ENCODE assay signal across 18 mouse cellular contexts in the genomic region with DNA sequence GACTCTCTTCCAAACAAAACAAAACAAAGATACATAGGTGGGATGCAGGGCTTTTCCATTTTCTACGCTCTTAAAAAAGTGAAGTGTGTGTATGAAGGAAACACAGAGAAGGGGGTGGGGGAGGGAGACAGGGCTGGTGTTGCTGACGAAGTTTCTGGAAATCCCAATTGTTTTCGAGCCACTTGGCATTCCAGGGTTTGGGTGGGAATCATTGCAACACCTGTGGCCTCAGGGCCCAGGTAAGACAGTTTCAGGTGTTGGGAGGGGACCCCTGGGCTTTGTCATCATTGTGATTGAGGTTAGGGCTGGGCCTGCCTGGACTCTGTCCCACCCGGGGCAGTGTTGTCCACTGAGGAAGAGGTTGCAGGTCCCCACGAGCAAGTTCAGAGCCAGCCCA.
A peak's percentile ranks its signal among the peaks of the same experiment; 100 is the strongest.
DNase-seq lines count a peak whose midpoint lies in the region; ATAC-seq and TF ChIP-seq lines count a peak whose summit lies in the region.
"Had no signal": no experiment of that assay in that cellular context is flagged by ENCODE, and none has a peak within 500 bp of the region (broad histone marks: within the 10 kb centered on the region; RNA-seq: fewer than 3 reads in every experiment).

No protein-coding gene starts in this region.

- H3K4me1 ChIP-seq in heart, embryonic 10.5 days = peaks cover 32% of the 10 kb centered on the region
- H3K4me1 ChIP-seq in kidney, embryonic 16.5 days (ENCODE audit: insufficient read depth, low read length) = peaks cover 16% of the 10 kb centered on the region
- 0 out of 2 replicates have a peak, but pooled peaks cover 3% of the 10 kb centered on the region for H3K4me1 ChIP-seq in kidney, adult 2 months (ENCODE audit: control insufficient read depth, insufficient read depth, low read length)
- H3K4me1 ChIP-seq in lung, embryonic 14.5 days (ENCODE audit: insufficient read depth) = peaks cover 2% of the 10 kb centered on the region; the same call in 1 of the 2 replicates
- no peaks in the 10 kb centered on the region for H3K4me1 ChIP-seq in ES-Bruce4 (ENCODE audit: control insufficient read depth, insufficient read depth, low read length)

- no peak for ATAC-seq in kidney, embryonic 16.5 days (ENCODE audit: low FRiP score, low TSS enrichment)
- ATAC-seq in lung, embryonic 14.5 days (ENCODE audit: insufficient read depth) = no peak
- ATAC-seq: CD4-positive, CD25-positive, alpha-beta regulatory T cell, adult 4 months; forebrain, postnatal 0 days had no signal

- intact Hi-C loops in heart, postnatal 36 days (cut with DNase I) = no loop called here

- no peak for TF ChIP-seq CTCF in kidney, adult 2 months (conservative IDR thresholded peaks at IDR 0.05; ENCODE audit: insufficient read depth, insufficient read length, low read depth, low read length)
- TF ChIP-seq CTCF in lung, embryonic 14.5 days (IDR thresholded peaks at IDR 0.05; ENCODE audit: low read depth) = no peak
- no peak for TF ChIP-seq CTCF in ES-Bruce4 (IDR thresholded peaks at IDR 0.05; ENCODE audit: low read depth, low read length)

- no peaks in the 10 kb centered on the region for H3K36me3 ChIP-seq in heart, embryonic 10.5 days
- no peaks in the 10 kb centered on the region for H3K36me3 ChIP-seq in kidney, embryonic 16.5 days (ENCODE audit: insufficient read depth, low read length)
- H3K36me3 ChIP-seq in kidney, adult 2 months (ENCODE audit: control insufficient read depth, insufficient read depth, low read length) = no peaks in the 10 kb centered on the region
- H3K36me3 ChIP-seq in lung, embryonic 14.5 days (ENCODE audit: insufficient read depth) = no peaks in the 10 kb centered on the region
- H3K36me3 ChIP-seq in ES-Bruce4 (ENCODE audit: control insufficient read depth, insufficient read depth, low read length, poor library complexity, severe bottlenecking) = no peaks in the 10 kb centered on the region
- H3K36me3 ChIP-seq: embryonic facial prominence, embryonic 13.5 days; forebrain, embryonic 12.5 days had no signal

- H3K27me3 ChIP-seq in heart, embryonic 10.5 days (ENCODE audit: insufficient read depth, poor library complexity, severe bottlenecking) = peaks cover 6% of the 10 kb centered on the region; the same call in 1 of the 2 replicates
- H3K27me3 ChIP-seq in kidney, embryonic 16.5 days (ENCODE audit: insufficient read depth, low read length) = no peaks in the 10 kb centered on the region
- H3K27me3 ChIP-seq in kidney, adult 2 months (replicated peaks; ENCODE audit: control insufficient read depth, insufficient read depth, low read length) = no peaks in the 10 kb centered on the region
- H3K27me3 ChIP-seq in lung, embryonic 14.5 days (ENCODE audit: insufficient read depth, low read length) = no peaks in the 10 kb centered on the region
- no peaks in the 10 kb centered on the region for H3K27me3 ChIP-seq in ES-Bruce4 (ENCODE audit: control insufficient read depth, insufficient read depth, low read length, poor library complexity, severe bottlenecking)
- H3K27me3 ChIP-seq: embryonic facial prominence, embryonic 13.5 days; forebrain, embryonic 12.5 days had no signal

- 76% methylated on average over 5 of the region's 5 CpGs for WGBS in heart, embryonic 10.5 days
- 87% methylated on average over 5 of the region's 5 CpGs for WGBS in kidney, embryonic 16.5 days
- WGBS in kidney, adult 2 months = 86% methylated on average over 5 of the region's 5 CpGs
- WGBS in lung, embryonic 14.5 days = 73% methylated on average over 5 of the region's 5 CpGs

- TF ChIP-seq EP300 in ES-Bruce4 (IDR thresholded peaks at IDR 0.05; ENCODE audit: insufficient read depth, low read depth, low read length) = 0 out of 2 replicates have a peak, but pooled peaks have one; percentile 49

- TF ChIP-seq POLR2A in kidney, adult 2 months (IDR thresholded peaks at IDR 0.05; ENCODE audit: low read depth, low read length) = no peak
- TF ChIP-seq POLR2A in ES-Bruce4 (IDR thresholded peaks at IDR 0.05; ENCODE audit: insufficient read depth, low read length) = no peak

- H3K27ac ChIP-seq in heart, embryonic 10.5 days = peak overlapping the region; percentile 31; the same call in 1 of the 2 replicates
- 0 out of 2 replicates have a peak overlapping the region, but pooled peaks have one; percentile 79 for H3K27ac ChIP-seq in kidney, embryonic 16.5 days (ENCODE audit: low read length)
- H3K27ac ChIP-seq in kidney, adult 2 months (ENCODE audit: insufficient read depth, low read depth, low read length) = no peak overlapping the region
- H3K27ac ChIP-seq in lung, embryonic 14.5 days (ENCODE audit: low read depth) = peak overlapping the region; percentile 8; the same call in 1 of the 2 replicates
- H3K27ac ChIP-seq in ES-Bruce4 (ENCODE audit: insufficient read depth, low read length) = no peak overlapping the region
- H3K27ac ChIP-seq: forebrain, embryonic 12.5 days; hindbrain, embryonic 14.5 days had no signal

- no peak overlapping the region for H3K4me2 ChIP-seq in kidney, embryonic 16.5 days (replicated peaks; ENCODE audit: low read depth, low read length)
- no peak overlapping the region for H3K4me2 ChIP-seq in lung, embryonic 14.5 days
- H3K4me2 ChIP-seq: embryonic facial prominence, embryonic 13.5 days; forebrain, embryonic 12.5 days; hindbrain, embryonic 14.5 days had no signal

- H3K9ac ChIP-seq in kidney, embryonic 16.5 days (replicated peaks; ENCODE audit: low read length) = no peak overlapping the region
- no peak overlapping the region for H3K9ac ChIP-seq in lung, embryonic 14.5 days
- no peak overlapping the region for H3K9ac ChIP-seq in ES-Bruce4 (ENCODE audit: low read depth, poor library complexity, severe bottlenecking)
- H3K9ac ChIP-seq: embryonic facial prominence, embryonic 13.5 days; forebrain, embryonic 12.5 days; forebrain, postnatal 0 days; hindbrain, embryonic 14.5 days had no signal

- no peak for DNase-seq in heart, embryonic 10.5 days (ENCODE audit: low spot score)
- no peak for DNase-seq in heart, postnatal 36 days
- DNase-seq in kidney, adult 2 months = no peak
- DNase-seq in lung, embryonic 14.5 days = no peak
- DNase-seq in lung, postnatal 4 days = no peak
- no peak for DNase-seq in cerebellum, adult 11 months
- DNase-seq: B cell, adult 2 months; cerebellum, adult 18-20 months; cerebellum, adult 9-11 months; cerebellum, postnatal 36 days; forebrain, postnatal 0 days; gastrocnemius, postnatal 14 days had no signal

- H3K4me3 ChIP-seq in heart, embryonic 10.5 days = no peak overlapping the region
- no peak overlapping the region for H3K4me3 ChIP-seq in kidney, embryonic 16.5 days (ENCODE audit: low read length)
- H3K4me3 ChIP-seq in kidney, adult 2 months (ENCODE audit: insufficient read depth, low read depth, low read length) = no peak overlapping the region
- no peak overlapping the region for H3K4me3 ChIP-seq in lung, embryonic 14.5 days (ENCODE audit: low read depth, low read length)
- no peak overlapping the region for H3K4me3 ChIP-seq in ES-Bruce4 (ENCODE audit: low read depth, low read length)
- H3K4me3 ChIP-seq: embryonic facial prominence, embryonic 13.5 days; forebrain, embryonic 12.5 days had no signal

- no peaks in the 10 kb centered on the region for H3K9me3 ChIP-seq in heart, embryonic 10.5 days
- H3K9me3 ChIP-seq in kidney, embryonic 16.5 days (ENCODE audit: low read length) = no peaks in the 10 kb centered on the region
- no peaks in the 10 kb centered on the region for H3K9me3 ChIP-seq in lung, embryonic 14.5 days (ENCODE audit: low read depth, low read length)
- H3K9me3 ChIP-seq in ES-Bruce4 (replicated peaks; ENCODE audit: control insufficient read depth, insufficient read depth, low read length, poor library complexity, severe bottlenecking) = no peaks in the 10 kb centered on the region
- H3K9me3 ChIP-seq: embryonic facial prominence, embryonic 13.5 days; forebrain, embryonic 12.5 days had no signal

Comparison
In these comparisons a context has a peak if more than half of its experiments do, and no peak if none do; other contexts are left out.
1. H3K27ac ChIP-seq: peak in heart, embryonic 10.5 days (single experiment), kidney, embryonic 16.5 days (single experiment) and lung, embryonic 14.5 days (single experiment); none in kidney, adult 2 months (single experiment) and ES-Bruce4 (single experiment).